Mouse (Mus musculus) erythroblast, embryonic 14.5 days (primary cell): ENCODE results near the gene Smg6.

Experiments
- GATA1 ChIP-seq: IDR thresholded peaks from 2 replicates; pipeline ENCODE4 v1.6.1; 2012; ENCODE audit warnings: low read length, inconsistent platforms, mixed read lengths
- TAL1 ChIP-seq: IDR thresholded peaks from 3 replicates; pipeline ENCODE4 v1.6.1; 2012; ENCODE audit warnings: low read length, inconsistent platforms, mixed read lengths

DNA sequence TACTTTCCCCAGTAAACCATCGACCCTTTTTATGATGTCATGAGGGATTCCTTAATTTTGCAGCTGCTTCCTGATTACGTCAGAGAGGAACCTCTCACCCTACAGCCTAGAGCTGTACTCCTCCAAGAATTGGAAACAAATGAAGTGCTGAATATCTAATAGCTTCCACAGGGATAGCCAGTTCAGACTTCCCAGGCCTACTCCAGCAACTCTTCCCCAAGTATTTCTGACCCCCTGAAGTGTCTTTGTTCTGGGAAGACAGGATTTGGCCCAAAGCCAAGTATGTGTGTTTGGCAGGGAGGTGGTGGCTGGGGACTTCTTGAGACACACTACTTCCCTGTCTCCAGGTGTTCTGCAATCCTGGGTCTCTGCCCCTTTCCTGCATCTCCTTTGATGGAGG lies 105.6 kb downstream of the Smg6 start:
- TF ChIP-seq GATA1: no peak
- TF ChIP-seq TAL1: no peak
